Mouse (Mus musculus) hindbrain, embryonic 16.5 days (tissue): ENCODE results near the gene Usp30. TPM values are rescaled to one million over a fixed set of nuclear protein-coding genes. Genes with fewer than 3 reads are reported as not detected.

Experiments
- ATAC-seq: fragments of 200-750 bp; cut with Nextera tagmentation; 2 replicates; pipeline ENCODE4 v1.8.0; 2017; ENCODE audit warnings: moderate TSS enrichment, moderate library complexity
- H3K27ac ChIP-seq: fragments of 300-500 bp; sonication (generic); 2 replicates; pipeline ENCODE4 v1.5.1; 2014; ENCODE audit warnings: low read depth, mild to moderate bottlenecking, control low read depth, low read length, moderate library complexity
- H3K27me3 ChIP-seq: fragments of 300-500 bp; sonication (generic); replicated peaks from 2 replicates; pipeline ENCODE4 v1.6.1; 2014; ENCODE audit warnings: low read length; ENCODE audit not compliant: control insufficient read depth, insufficient read depth
- H3K36me3 ChIP-seq: fragments of 300-500 bp; sonication (generic); 2 replicates; pipeline ENCODE4 v1.6.1; 2014; ENCODE audit warnings: mild to moderate bottlenecking, low read length, moderate library complexity, mixed read lengths; ENCODE audit not compliant: control insufficient read depth, insufficient read depth
- H3K4me1 ChIP-seq: fragments of 300-500 bp; sonication (generic); 2 replicates; pipeline ENCODE4 v1.6.1; 2014; ENCODE audit warnings: low read depth, low read length; ENCODE audit not compliant: control insufficient read depth, insufficient read depth
- H3K4me2 ChIP-seq: fragments of 300-500 bp; sonication (generic); 2 replicates; pipeline ENCODE4 v1.6.1; 2014; ENCODE audit warnings: mild to moderate bottlenecking, low read length, control low read depth, moderate library complexity
- H3K4me3 ChIP-seq: fragments of 300-500 bp; sonication (generic); 2 replicates; pipeline ENCODE4 v1.5.1; 2014; ENCODE audit warnings: mild to moderate bottlenecking, low read length, control low read depth, moderate library complexity
- H3K9ac ChIP-seq: fragments of 300-500 bp; sonication (generic); 2 replicates; pipeline ENCODE4 v1.6.1; 2014; ENCODE audit warnings: low read depth, mild to moderate bottlenecking, control low read depth, low read length, moderate library complexity
- H3K9me3 ChIP-seq: fragments of 300-500 bp; sonication (generic); 2 replicates; pipeline ENCODE4 v1.6.1; 2014; ENCODE audit warnings: mild to moderate bottlenecking, low read length, moderate library complexity; ENCODE audit not compliant: control insufficient read depth
- WGBS: fragments of 180-500 bp; shearing (Covaris S2); extraction: QIAGEN DNeasy Blood & Tissue Kit; methylation state at CpG from one replicate; pipeline ENCODE4 v1.1.7; 2014; 5-methylcytosine and 5-hydroxymethylcytosine counted together
- polyA plus RNA-seq: library from polyadenylated mRNA; unstranded; fragments of >200 nt; fragmentation: Nextera tagmentation; extraction: Ambion mirVana; gene quantifications from 2 replicates; pipeline ENCODE4 v1.2.1, GENCODE M21; 2015

Gene Usp30
- polyA plus RNA-seq, 1 experiment from 2014 or later, result 18.6 TPM

DNA sequence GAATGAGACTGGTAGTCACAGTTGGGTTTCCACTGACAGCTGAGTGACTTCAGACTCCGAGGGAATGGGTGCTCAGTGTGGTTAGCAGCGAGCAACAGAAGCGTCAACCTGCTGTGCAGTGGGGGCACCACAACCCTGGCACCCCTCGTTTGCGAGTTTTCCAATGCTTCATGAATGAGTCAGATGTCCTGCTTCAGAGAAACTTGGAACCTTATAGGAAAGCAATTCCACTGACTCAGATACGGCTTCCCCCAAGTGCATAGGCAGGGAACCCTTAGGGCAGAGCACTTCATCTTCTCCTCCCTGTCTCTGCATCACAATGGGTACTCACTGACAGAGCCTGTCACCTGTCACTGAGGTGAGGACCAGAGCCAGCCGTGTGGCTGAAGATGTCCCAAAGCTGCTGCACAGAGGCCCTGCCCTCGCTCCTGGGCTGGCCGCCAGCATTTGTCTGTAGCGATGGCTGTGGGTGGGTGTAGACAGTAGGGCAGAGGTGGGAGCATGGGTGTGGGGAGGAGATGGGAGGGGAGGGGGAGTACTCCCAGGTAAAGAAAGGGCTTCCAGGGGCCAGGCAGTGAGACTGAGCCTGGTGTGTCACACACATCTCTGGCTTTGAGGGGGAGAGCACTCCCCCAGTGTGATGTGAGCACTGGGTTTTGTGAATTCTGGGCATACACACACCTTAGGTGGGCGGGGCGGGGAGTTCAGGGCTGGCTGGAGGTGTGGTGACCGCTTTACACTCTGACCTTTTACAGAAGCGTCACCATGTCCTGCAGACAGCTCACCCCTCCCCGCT, 72.4 kb downstream of the Usp30 start:
- no peak overlapping the region for H3K4me3 ChIP-seq
- H3K9ac ChIP-seq, result no peak overlapping the region
- no peaks in the 10 kb centered on the region for H3K27me3 ChIP-seq
- H3K4me1 ChIP-seq, result peaks cover 16% of the 10 kb centered on the region; the same call in 1 of the 2 replicates
- no peaks in the 10 kb centered on the region for H3K9me3 ChIP-seq
- H3K36me3 ChIP-seq, result no peaks in the 10 kb centered on the region
- 74% methylated on average over 15 of the region's 15 CpGs for WGBS
- ATAC-seq, result no peak
- H3K4me2 ChIP-seq, result no peak overlapping the region; the same call in 1 of the 2 replicates
- H3K27ac ChIP-seq, result no peak overlapping the region; the same call in 1 of the 2 replicates

GRCm38 (mm10) chr5:114138277-114139164, 73.3 kb downstream of the Usp30 start:
- Histone ChIP-seq H3K4me2 (no peak overlapping the region; the same call in none of the 2 replicates), H3K27ac (peak overlapping the region; percentile 80), H3K9ac (no peak overlapping the region), H3K9me3 (no peaks in the 10 kb centered on the region), H3K27me3 (no peaks in the 10 kb centered on the region), H3K4me3 (no peak overlapping the region), H3K36me3 (no peaks in the 10 kb centered on the region), H3K4me1 (peaks cover 16% of the 10 kb centered on the region; the same call in 1 of the 2 replicates)
- peak; percentile 48; the same call in 1 of the 2 replicates for ATAC-seq
- 45% methylated on average over 21 of the region's 21 CpGs for WGBS

GRCm38 (mm10) chr5:114139175-114139574, 73.9 kb downstream of the Usp30 start:
- no peak overlapping the region; the same call in none of the 2 replicates for H3K4me2 ChIP-seq
- no peak overlapping the region for H3K9ac ChIP-seq
- H3K4me1 ChIP-seq, result peaks cover 16% of the 10 kb centered on the region; the same call in 1 of the 2 replicates
- no peak overlapping the region for H3K4me3 ChIP-seq
- ATAC-seq, result peak; percentile 89
- WGBS, result 5% methylated on average over 9 of the region's 9 CpGs
- H3K27me3 ChIP-seq, result no peaks in the 10 kb centered on the region
- no peaks in the 10 kb centered on the region for H3K36me3 ChIP-seq
- H3K27ac ChIP-seq, result peak overlapping the region; percentile 80
- no peaks in the 10 kb centered on the region for H3K9me3 ChIP-seq

DNA sequence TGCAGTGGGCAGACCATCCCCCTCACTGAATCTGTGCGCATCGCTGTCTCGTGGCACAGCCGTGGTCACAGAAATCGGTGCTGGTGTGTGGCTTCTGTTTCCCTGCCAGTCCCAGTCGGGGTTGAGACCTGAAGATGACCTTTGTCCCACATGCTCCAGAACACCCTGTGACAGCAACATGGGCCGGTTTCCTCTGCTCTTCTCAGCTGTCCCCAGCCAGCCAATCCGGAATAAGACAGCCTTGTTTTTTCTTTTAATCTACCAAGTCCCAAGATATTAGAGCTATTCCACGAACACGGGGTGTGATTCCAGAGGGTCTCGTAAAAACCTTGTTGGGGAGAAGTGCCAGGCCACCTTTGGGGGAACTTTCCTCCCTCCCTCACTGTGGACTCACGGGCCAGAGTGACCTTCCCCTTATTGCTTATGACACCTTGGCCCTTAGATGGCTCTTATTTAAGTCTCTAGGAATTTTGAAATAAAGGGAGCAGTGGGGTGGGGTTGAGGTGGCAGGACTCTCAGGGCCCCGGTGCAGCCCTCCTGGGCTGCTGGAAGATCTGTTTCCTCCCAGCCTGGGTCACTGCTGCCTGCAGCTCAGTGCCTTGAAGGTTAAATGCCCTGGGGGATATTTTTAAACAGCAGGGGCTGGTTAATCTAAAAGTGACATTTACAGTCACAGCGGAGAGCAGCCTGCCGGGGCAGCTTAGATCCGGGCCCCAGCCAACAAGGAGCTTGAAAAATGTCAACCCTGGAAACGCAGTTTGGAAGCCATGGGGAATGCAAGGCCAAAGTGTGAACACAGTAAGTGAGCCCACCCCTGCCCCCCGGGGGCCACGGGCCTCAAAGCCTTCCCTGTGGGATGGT, 81.0 kb downstream of the Usp30 start, which contains the start of gene Acacb:
Gene Acacb (plus strand): TSS at position 508 of the 861 bp plus-strand sequence.
- H3K4me3 ChIP-seq, result no peak within 1 kb of the TSS
- H3K27me3 ChIP-seq, result no peaks in the 10 kb centered on the region
- ATAC-seq, result no peak
- H3K4me2 ChIP-seq, result no peak within 1 kb of the TSS
- no peaks in the 10 kb centered on the region for H3K9me3 ChIP-seq
- H3K9ac ChIP-seq, result no peak within 1 kb of the TSS
- H3K27ac ChIP-seq, result no peak within 1 kb of the TSS
- H3K36me3 ChIP-seq, result no peaks in the 10 kb centered on the region
- WGBS, result 49% methylated on average over 19 of the region's 19 CpGs
- no peaks in the 10 kb centered on the region for H3K4me1 ChIP-seq

DNA sequence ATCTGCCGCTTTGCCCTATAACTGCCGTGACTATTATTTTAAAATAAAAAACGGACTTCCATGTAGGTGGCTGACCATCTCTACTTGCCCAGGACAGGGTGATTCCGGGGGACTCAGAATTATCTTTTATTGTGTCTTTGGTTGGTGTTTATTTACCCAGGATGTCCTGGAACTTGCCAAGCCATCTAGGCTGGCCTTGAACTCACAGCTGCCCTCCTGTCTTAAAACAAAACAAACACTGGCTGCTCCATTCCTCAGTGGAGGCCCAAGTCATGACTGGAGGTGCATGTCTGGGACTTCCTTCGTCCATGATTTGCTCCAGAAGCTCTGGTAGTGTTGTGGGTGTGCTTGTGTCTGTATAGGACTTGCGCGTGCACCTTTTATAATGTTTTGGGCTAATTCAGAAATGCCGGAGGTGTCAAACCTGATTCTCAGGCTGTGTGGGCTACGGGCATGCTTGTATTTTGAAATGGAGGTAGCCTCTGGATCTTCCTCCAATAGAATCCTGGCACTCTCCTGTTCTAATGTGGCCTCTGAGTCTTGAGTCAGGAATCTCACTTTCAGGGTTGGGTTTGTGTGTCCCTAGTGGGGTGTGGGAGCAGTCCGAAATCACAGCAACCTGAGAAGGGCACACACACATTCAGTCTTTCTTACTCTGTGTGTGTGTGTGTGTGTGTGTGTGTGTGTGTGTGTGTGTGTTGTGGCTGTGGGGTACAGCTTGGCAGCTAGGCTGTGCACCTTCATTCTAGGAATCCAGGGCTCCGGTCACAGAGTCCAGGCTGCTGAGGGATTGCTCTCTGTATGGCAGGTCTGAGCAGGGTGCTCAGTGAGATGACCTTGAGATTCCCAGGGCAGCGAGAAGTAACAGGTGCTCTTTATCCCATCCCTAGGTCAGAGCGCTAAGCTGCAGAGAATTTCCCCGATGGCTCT, 82.0 kb downstream of the Usp30 start:
- Histone ChIP-seq H3K4me2 (no peak overlapping the region), H3K27ac (no peak overlapping the region), H3K27me3 (no peaks in the 10 kb centered on the region), H3K9me3 (no peaks in the 10 kb centered on the region), H3K9ac (no peak overlapping the region), H3K4me3 (no peak overlapping the region), H3K4me1 (no peaks in the 10 kb centered on the region), H3K36me3 (no peaks in the 10 kb centered on the region)
- 88% methylated on average over 14 of the region's 14 CpGs for WGBS
- ATAC-seq, result no peak

GRCm38 (mm10) chr5:114152359-114153092, 87.3 kb downstream of the Usp30 start:
- H3K4me3 ChIP-seq, result no peak overlapping the region
- H3K9ac ChIP-seq, result no peak overlapping the region
- no peak for ATAC-seq
- no peaks in the 10 kb centered on the region for H3K27me3 ChIP-seq
- no peak overlapping the region for H3K27ac ChIP-seq
- H3K4me1 ChIP-seq, result no peaks in the 10 kb centered on the region
- no peaks in the 10 kb centered on the region for H3K36me3 ChIP-seq
- H3K4me2 ChIP-seq, result no peak overlapping the region
- WGBS, result 84% methylated on average over 12 of the region's 12 CpGs
- no peaks in the 10 kb centered on the region for H3K9me3 ChIP-seq

DNA sequence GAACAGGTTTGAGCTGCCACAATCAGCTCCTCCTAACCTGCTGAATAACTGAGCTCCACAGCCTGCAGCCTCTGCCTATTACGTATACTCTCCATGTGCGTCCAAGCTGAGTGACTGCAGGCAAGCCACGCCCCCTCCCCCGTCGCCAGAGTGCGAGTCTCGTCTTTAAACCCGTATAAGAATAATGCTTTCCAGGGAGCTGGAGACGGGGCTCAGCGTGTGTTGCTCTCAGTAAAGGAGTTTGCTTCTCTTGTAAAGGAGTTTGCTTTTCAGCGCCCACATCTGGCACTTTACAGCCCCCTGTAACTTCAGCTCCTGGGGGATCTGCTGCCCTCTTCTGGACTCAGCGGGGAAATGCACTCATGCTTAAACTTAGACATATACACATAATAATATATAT, 88.2 kb downstream of the Usp30 start:
- Histone ChIP-seq H3K9me3 (no peaks in the 10 kb centered on the region), H3K4me3 (peak overlapping the region; percentile 11), H3K4me1 (no peaks in the 10 kb centered on the region), H3K27ac (no peak overlapping the region), H3K27me3 (no peaks in the 10 kb centered on the region), H3K36me3 (no peaks in the 10 kb centered on the region), H3K9ac (no peak overlapping the region), H3K4me2 (peak overlapping the region; percentile 38)
- ATAC-seq, result peak; percentile 50; the same call in 1 of the 2 replicates
- 8% methylated on average over 12 of the region's 12 CpGs for WGBS
